Mouse (Mus musculus) bone marrow macrophage, adult 2 months (primary cell): ENCODE results near the gene Tigar.

Experiments used
- CTCF ChIP-seq: IDR thresholded peaks from 2 replicates; pipeline ENCODE4 v1.5.1; 2012; ENCODE audit warnings: low read depth, mild to moderate bottlenecking, low read length, moderate library complexity
- POLR2A ChIP-seq: IDR thresholded peaks from 2 replicates; pipeline ENCODE4 v1.6.1; 2012; ENCODE audit warnings: mild to moderate bottlenecking, low read depth, low read length, borderline replicate concordance

DNA sequence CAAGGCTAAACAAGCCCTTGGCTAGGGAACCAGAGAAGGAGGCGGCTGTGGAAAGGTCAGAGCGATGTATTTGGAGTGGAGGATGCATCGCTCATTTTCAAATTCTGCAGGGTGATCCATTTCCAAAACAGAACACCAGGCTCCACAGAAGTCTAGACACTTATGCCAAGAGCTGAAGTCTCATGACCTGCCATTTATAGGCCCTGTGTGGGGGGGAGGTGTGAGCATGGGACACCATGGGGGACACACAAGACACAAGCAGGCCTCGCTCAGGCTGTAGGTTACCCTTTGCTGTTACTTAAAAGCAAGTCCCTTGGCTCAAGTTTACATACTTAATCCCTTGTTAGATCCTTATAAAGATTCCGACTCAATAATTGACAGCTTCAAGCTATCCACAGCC lies 3.2 kb downstream of the Tigar start:
- TF ChIP-seq CTCF (no peak), POLR2A (no peak)
